Comparison of ENCODE assay signal across 12 mouse cellular contexts in genomic region chr5:120281840-120282565, GRCm38 (mm10).
DNase-seq lines count a peak whose midpoint lies in the region; ATAC-seq and TF ChIP-seq lines count a peak whose summit lies in the region.
"Had no signal": no experiment of that assay in that cellular context is flagged by ENCODE, and none has a peak within 500 bp of the region (broad histone marks: within the 10 kb centered on the region; RNA-seq: fewer than 3 reads in every experiment).

No protein-coding gene starts in this region.

- no peak for TF ChIP-seq EP300 in MEL (IDR thresholded peaks at IDR 0.05; ENCODE audit: low read depth in 1 of 2, low read length in 2 of 2)

- ATAC-seq in heart, embryonic 13.5 days (ENCODE audit: extremely low read depth, insufficient number of reproducible peaks, low FRiP score, low TSS enrichment): no peak
- ATAC-seq in hindbrain, embryonic 15.5 days (ENCODE audit: low FRiP score, low read depth): no peak
- no peak for ATAC-seq in neural tube, embryonic 12.5 days (ENCODE audit: low FRiP score, low read depth)
- ATAC-seq: Patski had no signal

- no peak for TF ChIP-seq POLR2A in MEL (IDR thresholded peaks at IDR 0.05; ENCODE audit: control insufficient read depth in 1 of 2, insufficient read depth in 1 of 2, low read depth in 1 of 2, low read length in 2 of 2, poor library complexity in 1 of 2)

- WGBS in heart, embryonic 13.5 days: 25% methylated on average over 18 of the region's 18 CpGs
- WGBS in hindbrain, embryonic 15.5 days: 43% methylated on average over 18 of the region's 18 CpGs
- 36% methylated on average over 18 of the region's 18 CpGs for WGBS in neural tube, embryonic 12.5 days

- TF ChIP-seq RAD21 in MEL (IDR thresholded peaks at IDR 0.05; ENCODE audit: low read depth, low read length): no peak

- no peak overlapping the region for H3K27ac ChIP-seq in heart, embryonic 13.5 days (replicated peaks)
- H3K27ac ChIP-seq in MEL (ENCODE audit: control insufficient read depth, low read depth, low read length): no peak overlapping the region
- peak overlapping the region; percentile 23; the same call in 1 of the 2 replicates for H3K27ac ChIP-seq in hindbrain, embryonic 15.5 days (replicated peaks)
- H3K27ac ChIP-seq in neural tube, embryonic 12.5 days: peak overlapping the region; percentile 32; the same call in 1 of the 2 replicates
- H3K27ac ChIP-seq: limb, embryonic 13.5 days had no signal

- peaks cover 22% of the 10 kb centered on the region for H3K4me1 ChIP-seq in heart, embryonic 13.5 days
- no peaks in the 10 kb centered on the region for H3K4me1 ChIP-seq in MEL (ENCODE audit: control insufficient read depth in 1 of 2, insufficient read depth in 2 of 2, low read length in 2 of 2)
- H3K4me1 ChIP-seq in hindbrain, embryonic 15.5 days (replicated peaks): peaks cover 35% of the 10 kb centered on the region
- peaks cover 47% of the 10 kb centered on the region for H3K4me1 ChIP-seq in neural tube, embryonic 12.5 days

- no peaks in the 10 kb centered on the region for H3K36me3 ChIP-seq in heart, embryonic 13.5 days
- no peaks in the 10 kb centered on the region for H3K36me3 ChIP-seq in MEL (ENCODE audit: control insufficient read depth in 1 of 2, insufficient read depth in 2 of 2, low read length in 2 of 2)
- H3K36me3 ChIP-seq in hindbrain, embryonic 15.5 days: no peaks in the 10 kb centered on the region
- H3K36me3 ChIP-seq in neural tube, embryonic 12.5 days: no peaks in the 10 kb centered on the region
- H3K36me3 ChIP-seq: limb, embryonic 13.5 days had no signal

- TF ChIP-seq CTCF in MEL (IDR thresholded peaks at IDR 0.05 in 2 of 3, conservative IDR thresholded peaks at IDR 0.05 in 1 of 3; ENCODE audit: control insufficient read depth in 1 of 3, insufficient read depth in 1 of 3, low read depth in 2 of 3, low read length in 3 of 3, poor library complexity in 1 of 3, severe bottlenecking in 1 of 3): no peak

- H3K27me3 ChIP-seq in heart, embryonic 13.5 days (replicated peaks): peaks cover 100% of the 10 kb centered on the region
- H3K27me3 ChIP-seq in MEL (ENCODE audit: control insufficient read depth in 1 of 2, insufficient read depth in 2 of 2, low read length in 2 of 2): no peaks in the 10 kb centered on the region
- 0 out of 2 replicates have a peak, but pooled peaks cover 2% of the 10 kb centered on the region for H3K27me3 ChIP-seq in hindbrain, embryonic 15.5 days
- peaks cover 48% of the 10 kb centered on the region for H3K27me3 ChIP-seq in neural tube, embryonic 12.5 days (replicated peaks)

- no peak for DNase-seq in heart, postnatal 4 days
- DNase-seq in MEL (ENCODE audit: low read depth, low spot score): no peak
- no peak for DNase-seq in layer of hippocampus, postnatal 25 days (ENCODE audit: extremely low spot score in 1 of 2, low spot score in 1 of 2)
- no peak for DNase-seq in urinary bladder, postnatal 4 days (ENCODE audit: low spot score in 2 of 2)
- DNase-seq: adrenal gland, adult 8-10 months; heart, adult 11 months; lung, adult 2 months had no signal

- H3K9me3 ChIP-seq in heart, embryonic 13.5 days: no peaks in the 10 kb centered on the region
- H3K9me3 ChIP-seq in MEL (replicated peaks; ENCODE audit: insufficient read depth, low read length): no peaks in the 10 kb centered on the region
- no peaks in the 10 kb centered on the region for H3K9me3 ChIP-seq in hindbrain, embryonic 15.5 days
- H3K9me3 ChIP-seq in neural tube, embryonic 12.5 days: no peaks in the 10 kb centered on the region
- H3K9me3 ChIP-seq: limb, embryonic 13.5 days had no signal

- no peak overlapping the region for H3K9ac ChIP-seq in heart, embryonic 13.5 days
- no peak overlapping the region for H3K9ac ChIP-seq in MEL (ENCODE audit: control insufficient read depth, low read depth, low read length, poor library complexity, severe bottlenecking)
- H3K9ac ChIP-seq in hindbrain, embryonic 15.5 days: no peak overlapping the region
- H3K9ac ChIP-seq in neural tube, embryonic 12.5 days: no peak overlapping the region
- H3K9ac ChIP-seq: limb, embryonic 13.5 days had no signal

- H3K79me2 ChIP-seq in MEL (ENCODE audit: control insufficient read depth, insufficient read depth, low read length, poor library complexity): no peaks in the 10 kb centered on the region

- no peak overlapping the region for H3K4me3 ChIP-seq in heart, embryonic 13.5 days
- no peak overlapping the region for H3K4me3 ChIP-seq in MEL (ENCODE audit: control insufficient read depth in 1 of 2, insufficient read depth in 1 of 2, low read depth in 2 of 2, low read length in 2 of 2)
- H3K4me3 ChIP-seq in hindbrain, embryonic 15.5 days: no peak overlapping the region
- H3K4me3 ChIP-seq in neural tube, embryonic 12.5 days: no peak overlapping the region
- H3K4me3 ChIP-seq: limb, embryonic 13.5 days had no signal

- peak overlapping the region; percentile 12 for H3K4me2 ChIP-seq in heart, embryonic 13.5 days
- no peak overlapping the region for H3K4me2 ChIP-seq in hindbrain, embryonic 15.5 days
- H3K4me2 ChIP-seq in neural tube, embryonic 12.5 days (replicated peaks): no peak overlapping the region
- H3K4me2 ChIP-seq: limb, embryonic 13.5 days had no signal

TF ChIP-seq in MEL, 35 proteins besides CTCF, POLR2A, EP300 and RAD21:
- TF ChIP-seq MAZ (IDR thresholded peaks at IDR 0.05; ENCODE audit: low read depth, low read length) (no peak), BHLHE40 (IDR thresholded peaks at IDR 0.05; ENCODE audit: borderline replicate concordance, low read depth, low read length) (no peak), TAL1 (IDR thresholded peaks at IDR 0.05; ENCODE audit: low read length) (peak; percentile 11; the same call in 1 of the 2 replicates), ZNF384 (IDR thresholded peaks at IDR 0.05; ENCODE audit: low read depth, low read length) (no peak)
TF ChIP-seq in MEL: peak in this region for 1.

Comparison
In these comparisons a context has a peak if more than half of its experiments do, and no peak if none do; other contexts are left out.
1. H3K27ac ChIP-seq: peak in hindbrain, embryonic 15.5 days (single experiment) and neural tube, embryonic 12.5 days (single experiment); none in heart, embryonic 13.5 days (single experiment) and MEL (single experiment).